ENCODE assay signal across 11 mouse cellular contexts in genomic region chr5:19465383-19465782, GRCm38 (mm10).
DNase-seq lines count a peak whose midpoint lies in the region.
"Had no signal": no experiment of that assay in that cellular context is flagged by ENCODE, and none has a peak within 500 bp of the region (broad histone marks: within the 10 kb centered on the region; RNA-seq: fewer than 3 reads in every experiment).

No protein-coding gene starts in this region.

- peak; percentile 4 for DNase-seq in adrenal gland, postnatal 14 days
- no peak for DNase-seq in adrenal gland, postnatal 4 days (ENCODE audit: low spot score in 2 of 2)
- DNase-seq in heart, adult 18-20 months = peak; percentile 8 to 13
- no peak for DNase-seq in heart, postnatal 10 days
- DNase-seq in 3T3-L1 (ENCODE audit: low read depth, low spot score) = peak; percentile 74
- DNase-seq in cerebellum, adult 9-10 months = peak; percentile 21
- no peak for DNase-seq in right cerebral cortex, postnatal 4 days
- DNase-seq in urinary bladder, postnatal 4 days (ENCODE audit: low spot score in 2 of 2) = no peak
- DNase-seq: kidney, adult 11 months; spleen, adult 18-20 months; thymus, postnatal 14 days had no signal

- intact Hi-C loops in heart, postnatal 10 days (cut with DNase I) = no loop called here

Comparison
In these comparisons a context has a peak if more than half of its experiments do, and no peak if none do; other contexts are left out.
1. DNase-seq: peak in adrenal gland, postnatal 14 days (single experiment), heart, adult 18-20 months (2 of 2), 3T3-L1 (single experiment) and cerebellum, adult 9-10 months (single experiment); none in adrenal gland, postnatal 4 days (0 of 2), heart, postnatal 10 days (0 of 2), right cerebral cortex, postnatal 4 days (single experiment) and urinary bladder, postnatal 4 days (0 of 2).